Mouse (Mus musculus) forebrain, embryonic 10.5 days (tissue): ENCODE measurements at regions not wholly inside any gene's neighbourhood (a gene's known extent, or its start where the extent isn't known, plus 50 kb on each side); places are given as distances from the start of the nearest gene placed in this dataset. TPM values are rescaled to one million over a fixed set of nuclear protein-coding genes. Genes with fewer than 3 reads are reported as not detected.

Source experiments
- DNase-seq: peaks from one replicate; pipeline ENCODE4 v3.0.0-alpha.2; 2017; ENCODE audit warnings: low spot score; ENCODE audit errors: extremely low spot score
- H3K27ac ChIP-seq: fragments of 300-500 bp; sonication (generic); 2 replicates; pipeline ENCODE4 v1.5.1; 2016; ENCODE audit warnings: mild to moderate bottlenecking
- H3K27me3 ChIP-seq: fragments of 300-500 bp; sonication (generic); 2 replicates; pipeline ENCODE4 v1.6.1; 2016; ENCODE audit warnings: mild to moderate bottlenecking; ENCODE audit not compliant: poor library complexity, severe bottlenecking
- H3K36me3 ChIP-seq: fragments of 300-500 bp; sonication (generic); replicated peaks from 2 replicates; pipeline ENCODE4 v1.6.1; 2016; ENCODE audit warnings: mild to moderate bottlenecking, moderate library complexity
- H3K4me1 ChIP-seq: fragments of 300-500 bp; sonication (generic); 2 replicates; pipeline ENCODE4 v1.6.1; 2016
- H3K4me3 ChIP-seq: fragments of 300-500 bp; sonication (generic); 2 replicates; pipeline ENCODE4 v1.5.1; 2016; ENCODE audit warnings: mild to moderate bottlenecking, moderate library complexity
- H3K9me3 ChIP-seq: fragments of 300-500 bp; sonication (generic); 2 replicates; pipeline ENCODE4 v1.6.1; 2016; ENCODE audit warnings: mild to moderate bottlenecking, moderate library complexity
- WGBS: fragments of 180-500 bp; shearing (Covaris S2); methylation state at CpG from one replicate; pipeline ENCODE4 v1.1.7; 2016; 5-methylcytosine and 5-hydroxymethylcytosine counted together
- microRNA-seq: library from miRNA; unstranded; fragments of <30 nt; microRNA quantifications from one replicate; pipeline ENCODE4, GENCODE M21; 2017

DNA sequence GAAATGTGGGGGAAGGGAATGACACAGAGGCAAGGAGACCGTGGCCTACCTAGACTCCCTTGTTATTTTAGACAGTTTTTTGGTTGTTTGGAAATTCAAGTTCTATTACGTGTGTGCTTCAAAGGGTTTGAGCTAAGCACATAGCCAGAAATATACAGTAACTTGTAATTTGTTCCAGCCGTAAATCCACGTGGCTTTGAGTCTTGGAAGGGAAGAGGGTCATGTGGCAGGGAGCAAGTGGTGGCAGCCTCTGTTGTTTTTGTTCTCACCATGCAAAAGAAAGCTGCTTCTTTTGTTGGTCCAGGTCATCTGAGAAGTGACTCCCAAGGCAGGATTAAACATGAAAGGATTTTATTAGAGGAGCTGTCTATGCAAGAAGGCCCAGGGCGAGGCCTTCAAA, 153.1 kb downstream of the Snx13 start:
- H3K27ac ChIP-seq, result no peak overlapping the region
- H3K27me3 ChIP-seq, result no peaks in the 10 kb centered on the region
- DNase-seq, result no peak
- H3K36me3 ChIP-seq, result no peaks in the 10 kb centered on the region
- no peaks in the 10 kb centered on the region for H3K9me3 ChIP-seq
- no peaks in the 10 kb centered on the region for H3K4me1 ChIP-seq
- no peak overlapping the region for H3K4me3 ChIP-seq
- WGBS, result 63% methylated on average over 5 of the region's 5 CpGs

Small RNA genes in the stretch of these regions (microRNA-seq; reads per million reads assigned to microRNA genes)
- gene Gm44396, result not detected
